Mouse (Mus musculus) heart, embryonic 13.5 days (tissue): ENCODE results near the gene Il4. TPM values are rescaled to one million over a fixed set of nuclear protein-coding genes. Genes with fewer than 3 reads are reported as not detected.

Experiments used
- ATAC-seq: fragments of 200-750 bp; cut with Nextera tagmentation; 2 replicates; pipeline ENCODE4 v1.8.0; 2017; ENCODE audit warnings: moderate TSS enrichment; ENCODE audit not compliant: insufficient number of reproducible peaks, low FRiP score, low TSS enrichment; ENCODE audit errors: extremely low read depth
- H3K27ac ChIP-seq: fragments of 300-500 bp; sonication (generic); replicated peaks from 2 replicates; pipeline ENCODE4 v1.5.1; 2015; ENCODE audit warnings: moderate library complexity, mild to moderate bottlenecking, inconsistent platforms
- H3K27me3 ChIP-seq: fragments of 300-500 bp; sonication (generic); replicated peaks from 2 replicates; pipeline ENCODE4 v1.6.1; 2015; ENCODE audit warnings: mild to moderate bottlenecking, inconsistent platforms
- H3K36me3 ChIP-seq: fragments of 300-500 bp; sonication (generic); 2 replicates; pipeline ENCODE4 v1.6.1; 2015; ENCODE audit warnings: mild to moderate bottlenecking, inconsistent platforms
- H3K4me1 ChIP-seq: fragments of 300-500 bp; sonication (generic); 2 replicates; pipeline ENCODE4 v1.6.1; 2015; ENCODE audit warnings: inconsistent platforms
- H3K4me2 ChIP-seq: fragments of 300-500 bp; sonication (generic); 2 replicates; pipeline ENCODE4 v1.6.1; 2015; ENCODE audit warnings: inconsistent platforms, mild to moderate bottlenecking, moderate library complexity
- H3K4me3 ChIP-seq: fragments of 300-500 bp; sonication (generic); 2 replicates; pipeline ENCODE4 v1.5.1; 2015; ENCODE audit warnings: moderate library complexity, mild to moderate bottlenecking, inconsistent platforms
- H3K9ac ChIP-seq: fragments of 300-500 bp; sonication (generic); 2 replicates; pipeline ENCODE4 v1.6.1; 2015; ENCODE audit warnings: inconsistent platforms, mild to moderate bottlenecking, moderate library complexity
- H3K9me3 ChIP-seq: fragments of 300-500 bp; sonication (generic); 2 replicates; pipeline ENCODE4 v1.6.1; 2016; ENCODE audit warnings: inconsistent platforms
- WGBS: fragments of 180-500 bp; shearing (Covaris S2); methylation state at CpG from one replicate; pipeline ENCODE4 v1.1.7; 2015; ENCODE audit warnings: mixed read lengths; 5-methylcytosine and 5-hydroxymethylcytosine counted together
- polyA plus RNA-seq: library from polyadenylated mRNA; unstranded; fragments of >200 nt; fragmentation: Nextera tagmentation; extraction: Ambion mirVana; gene quantifications from 2 replicates; pipeline ENCODE4 v1.2.1, GENCODE M21; 2015

The Il4 gene
- polyA plus RNA-seq, 1 experiment from 2014 or later = 0.40 TPM

GRCm38 (mm10) chr11:53604983-53605382, 13.5 kb downstream of the Il4 start:
- ATAC-seq = no peak
- peaks cover 12% of the 10 kb centered on the region for H3K36me3 ChIP-seq
- no peak overlapping the region for H3K27ac ChIP-seq
- H3K4me3 ChIP-seq = no peak overlapping the region
- H3K27me3 ChIP-seq = no peaks in the 10 kb centered on the region; the same call in 1 of the 2 replicates
- H3K9me3 ChIP-seq = no peaks in the 10 kb centered on the region
- WGBS = 85% methylated on average over 3 of the region's 3 CpGs
- H3K4me2 ChIP-seq = no peak overlapping the region
- H3K4me1 ChIP-seq = peaks cover 10% of the 10 kb centered on the region; the same call in 1 of the 2 replicates
- no peak overlapping the region for H3K9ac ChIP-seq

DNA sequence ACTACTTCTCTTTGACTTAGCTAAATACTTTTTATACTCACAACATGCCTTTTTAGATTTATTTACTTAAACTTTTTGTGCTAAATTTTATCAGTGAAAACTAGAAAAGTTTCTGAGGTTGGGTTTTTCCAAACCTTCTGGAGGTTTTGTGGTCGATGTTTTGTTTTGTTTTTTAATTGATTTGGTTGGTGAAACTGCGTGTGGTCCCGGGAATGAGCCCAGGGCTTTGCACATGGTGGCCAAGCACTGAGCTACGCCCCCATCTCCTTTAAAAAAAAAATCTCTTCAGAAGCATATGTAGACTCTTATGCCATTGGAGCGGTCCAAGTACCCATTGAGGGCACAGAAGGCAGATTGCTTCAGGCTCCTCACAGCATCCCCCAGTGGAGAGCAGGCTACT, 27.4 kb downstream of the Il4 start:
- WGBS = 92% methylated on average over 5 of the region's 5 CpGs
- Histone ChIP-seq H3K36me3 (peaks cover 74% of the 10 kb centered on the region), H3K4me2 (no peak overlapping the region), H3K9me3 (no peaks in the 10 kb centered on the region), H3K4me1 (no peaks in the 10 kb centered on the region), H3K27me3 (no peaks in the 10 kb centered on the region), H3K27ac (no peak overlapping the region), H3K9ac (no peak overlapping the region), H3K4me3 (no peak overlapping the region)
- ATAC-seq = no peak

- Histone ChIP-seq H3K27ac (no peak overlapping the region), H3K9ac (no peak overlapping the region), H3K27me3 (no peaks in the 10 kb centered on the region), H3K4me1 (0 out of 2 replicates have a peak, but pooled peaks cover 4% of the 10 kb centered on the region), H3K4me2 (peak overlapping the region; percentile 27; the same call in 1 of the 2 replicates), H3K4me3 (no peak overlapping the region), H3K9me3 (no peaks in the 10 kb centered on the region), H3K36me3 (peaks cover 74% of the 10 kb centered on the region)
- 41% methylated on average over 15 of the region's 15 CpGs for WGBS
- no peak for ATAC-seq
Observed at GRCm38 (mm10) chr11:53590368-53590768, 28.1 kb downstream of the Il4 start.

- WGBS = 77% methylated on average over 8 of the region's 8 CpGs
- peaks cover 74% of the 10 kb centered on the region for H3K36me3 ChIP-seq
- ATAC-seq = no peak
- H3K27ac ChIP-seq = no peak overlapping the region
- no peaks in the 10 kb centered on the region for H3K27me3 ChIP-seq
- no peaks in the 10 kb centered on the region for H3K9me3 ChIP-seq
- H3K4me2 ChIP-seq = no peak overlapping the region
- 0 out of 2 replicates have a peak, but pooled peaks cover 6% of the 10 kb centered on the region for H3K4me1 ChIP-seq
- no peak overlapping the region for H3K9ac ChIP-seq
- H3K4me3 ChIP-seq = no peak overlapping the region
Observed at GRCm38 (mm10) chr11:53588279-53588678, 30.2 kb downstream of the Il4 start.

GRCm38 (mm10) chr11:53585510-53585909, 33.0 kb downstream of the Il4 start:
- Histone ChIP-seq H3K27ac (no peak overlapping the region), H3K4me1 (0 out of 2 replicates have a peak, but pooled peaks cover 6% of the 10 kb centered on the region), H3K9ac (no peak overlapping the region), H3K9me3 (no peaks in the 10 kb centered on the region), H3K27me3 (no peaks in the 10 kb centered on the region), H3K4me3 (no peak overlapping the region), H3K36me3 (peaks cover 72% of the 10 kb centered on the region), H3K4me2 (no peak overlapping the region)
- ATAC-seq = no peak
- 66% methylated on average over 6 of the region's 6 CpGs for whole genome bisulfite sequencing

- Histone ChIP-seq H3K9ac (no peak overlapping the region), H3K9me3 (no peaks in the 10 kb centered on the region), H3K4me1 (0 out of 2 replicates have a peak, but pooled peaks cover 6% of the 10 kb centered on the region), H3K27me3 (no peaks in the 10 kb centered on the region), H3K4me3 (no peak overlapping the region), H3K27ac (no peak overlapping the region), H3K36me3 (peaks cover 77% of the 10 kb centered on the region), H3K4me2 (no peak overlapping the region)
- no peak for ATAC-seq
- 52% methylated on average over 3 of the region's 3 CpGs for WGBS
Observed at GRCm38 (mm10) chr11:53584849-53585248, 33.6 kb downstream of the Il4 start.

DNA sequence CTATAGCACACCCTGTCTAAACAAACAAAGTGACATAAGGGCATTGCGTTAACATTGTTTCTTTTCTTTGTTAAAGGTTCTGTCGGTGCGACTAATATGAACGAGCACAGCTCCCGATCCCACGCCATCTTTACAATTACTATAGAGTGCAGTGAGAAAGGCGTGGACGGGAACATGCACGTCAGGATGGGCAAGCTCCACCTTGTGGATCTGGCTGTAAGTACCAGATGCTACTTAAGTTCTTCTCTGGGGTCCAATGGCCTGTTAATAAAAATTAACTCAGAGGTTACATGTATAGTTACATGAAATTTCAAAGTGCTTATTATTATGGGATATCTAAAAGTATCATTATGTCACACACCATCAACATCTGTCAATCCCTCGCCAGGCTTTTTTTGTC, 35.3 kb downstream of the Il4 start:
- H3K4me2 ChIP-seq = no peak overlapping the region
- whole genome bisulfite sequencing = 78% methylated on average over 10 of the region's 10 CpGs
- H3K4me1 ChIP-seq = 0 out of 2 replicates have a peak, but pooled peaks cover 6% of the 10 kb centered on the region
- no peaks in the 10 kb centered on the region for H3K27me3 ChIP-seq
- peaks cover 77% of the 10 kb centered on the region for H3K36me3 ChIP-seq
- H3K9ac ChIP-seq = no peak overlapping the region
- ATAC-seq = no peak
- no peaks in the 10 kb centered on the region for H3K9me3 ChIP-seq
- no peak overlapping the region for H3K27ac ChIP-seq
- H3K4me3 ChIP-seq = no peak overlapping the region

- Histone ChIP-seq H3K27me3 (no peaks in the 10 kb centered on the region), H3K4me2 (no peak overlapping the region), H3K36me3 (peaks cover 63% of the 10 kb centered on the region), H3K4me3 (no peak overlapping the region), H3K4me1 (0 out of 2 replicates have a peak, but pooled peaks cover 4% of the 10 kb centered on the region), H3K9me3 (no peaks in the 10 kb centered on the region), H3K9ac (no peak overlapping the region), H3K27ac (no peak overlapping the region)
- no peak for ATAC-seq
- 98% methylated on average over 3 of the region's 3 CpGs for WGBS
Observed at GRCm38 (mm10) chr11:53580562-53580961, 37.9 kb downstream of the Il4 start.

DNA sequence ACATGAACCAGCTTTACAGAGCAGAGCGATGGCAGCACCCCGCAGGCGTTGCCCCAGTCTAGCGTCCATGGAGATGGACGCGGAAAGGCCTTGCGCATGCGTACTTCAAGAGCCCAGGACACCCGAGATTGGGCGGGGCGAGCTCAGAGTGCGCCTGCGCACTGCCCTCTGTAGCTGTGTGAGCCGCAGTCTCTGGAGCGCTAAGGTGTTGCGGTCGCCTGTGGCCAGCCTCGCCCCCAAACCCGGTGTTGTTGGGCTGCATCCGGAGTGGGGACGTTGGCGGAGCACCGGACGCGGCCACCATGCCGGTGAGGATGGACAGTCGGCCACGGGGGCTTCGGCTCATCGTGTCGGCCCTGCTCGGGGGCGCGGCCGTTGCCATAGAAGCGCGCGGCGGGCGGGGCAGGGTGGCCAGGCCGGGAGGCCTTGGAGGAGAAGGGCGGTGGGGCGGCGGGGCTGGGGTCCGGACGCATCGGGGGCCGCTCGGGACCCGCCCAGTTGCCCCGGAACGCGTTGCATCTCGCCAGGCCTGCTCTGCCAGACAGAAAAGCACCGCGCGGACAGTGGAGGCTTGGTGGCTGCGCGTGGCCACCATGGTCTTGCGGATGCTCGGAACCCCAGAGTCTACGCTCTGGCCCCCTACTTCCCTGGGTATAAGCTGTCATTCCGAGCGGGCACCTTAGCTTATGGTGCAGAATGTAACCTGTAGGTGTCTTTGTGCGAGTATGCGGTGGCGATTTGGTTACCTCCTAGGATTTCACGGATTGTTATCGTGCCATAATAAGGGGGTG, 51.0 kb downstream of the Il4 start, which contains the start of gene Kif3a:
TSS of gene Kif3a (plus strand) at position 156 of the 791 bp plus-strand sequence.
- under 1% methylated on average over 69 of the region's 69 CpGs for WGBS

GRCm38 (mm10) chr11:53566646-53567045, 51.8 kb downstream of the Il4 start:
- Histone ChIP-seq H3K36me3 (peaks cover 11% of the 10 kb centered on the region), H3K27ac (no peak overlapping the region), H3K4me1 (peaks cover 13% of the 10 kb centered on the region), H3K9me3 (no peaks in the 10 kb centered on the region; the same call in 1 of the 2 replicates), H3K4me3 (peak overlapping the region; percentile 71), H3K27me3 (no peaks in the 10 kb centered on the region), H3K9ac (peak overlapping the region; percentile 9; the same call in 1 of the 2 replicates), H3K4me2 (peak overlapping the region; percentile 84)
- ATAC-seq = no peak
- 86% methylated on average over 4 of the region's 4 CpGs for WGBS

More for the DNA sequence above, 51.0 kb downstream of the Il4 start, which contains the start of gene Kif3a:
- peak within 1 kb of the TSS; percentile 8; the same call in 1 of the 2 replicates for H3K27ac ChIP-seq
- H3K4me3 ChIP-seq = peak within 1 kb of the TSS; percentile 71
- peak within 1 kb of the TSS; percentile 88 for H3K9ac ChIP-seq
- H3K36me3 ChIP-seq = peaks cover 16% of the 10 kb centered on the region
- H3K27me3 ChIP-seq = no peaks in the 10 kb centered on the region
- H3K9me3 ChIP-seq = no peaks in the 10 kb centered on the region; the same call in 1 of the 2 replicates
- peak within 1 kb of the TSS; percentile 84 for H3K4me2 ChIP-seq
- peak; percentile 89 for ATAC-seq
- H3K4me1 ChIP-seq = peaks cover 13% of the 10 kb centered on the region

DNA sequence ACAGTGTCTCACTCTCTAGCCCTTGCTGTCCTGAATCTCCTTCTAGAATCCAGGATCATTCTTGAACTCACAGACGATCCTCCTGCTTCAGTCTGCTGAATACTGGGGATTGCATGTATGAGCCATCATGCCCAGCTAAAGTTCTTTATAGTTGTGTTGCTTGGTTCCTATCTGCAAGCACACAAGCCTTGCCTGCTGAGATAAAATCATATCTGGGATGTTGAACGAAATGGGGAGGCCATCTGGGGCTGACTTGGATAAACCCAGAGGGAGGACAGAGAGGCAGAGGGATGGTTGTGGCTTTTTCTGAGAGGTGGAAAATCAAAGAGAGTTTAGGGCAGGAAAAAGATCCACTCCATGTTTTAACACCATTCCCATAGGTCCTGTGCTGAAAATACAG, 56.5 kb downstream of the Il4 start:
- no peaks in the 10 kb centered on the region for H3K36me3 ChIP-seq
- H3K4me2 ChIP-seq = no peak overlapping the region
- no peak overlapping the region for H3K27ac ChIP-seq
- H3K27me3 ChIP-seq = no peaks in the 10 kb centered on the region
- ATAC-seq = no peak
- 53% methylated on average over 2 of the region's 2 CpGs for WGBS
- no peak overlapping the region for H3K4me3 ChIP-seq
- peaks cover 4% of the 10 kb centered on the region; the same call in 1 of the 2 replicates for H3K4me1 ChIP-seq
- H3K9ac ChIP-seq = no peak overlapping the region
- no peaks in the 10 kb centered on the region; the same call in 1 of the 2 replicates for H3K9me3 ChIP-seq
